ENCODE assay signal across 1 mouse cellular context in the genomic region with DNA sequence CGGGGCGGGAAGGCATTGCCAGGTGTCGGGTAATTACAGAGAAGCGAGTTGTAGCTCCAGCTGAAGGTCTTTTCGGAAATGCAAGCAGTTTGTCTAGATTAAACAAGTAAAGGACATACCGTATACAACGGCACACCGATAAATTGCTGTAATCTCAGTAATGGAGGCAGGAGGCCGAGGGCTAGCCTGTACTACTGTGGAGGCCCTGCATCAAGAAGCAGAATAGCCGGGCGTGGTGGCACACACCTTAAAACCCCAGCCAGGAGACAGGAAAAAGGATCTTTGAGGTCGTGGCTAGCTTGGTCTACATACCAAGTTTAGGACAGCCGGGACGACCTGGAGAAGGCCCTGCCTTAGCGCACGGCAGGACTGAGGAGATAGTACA.
TF ChIP-seq lines count a peak whose summit lies in the region.

No protein-coding gene starts in this region.

TF ChIP-seq in MEL, 35 proteins besides CTCF, POLR2A, EP300 and RAD21 (continued from another document):
- 0 out of 2 replicates have a peak, but pooled peaks have one; percentile 36 for TF ChIP-seq MYB (IDR thresholded peaks at IDR 0.05; ENCODE audit: low read depth, low read length)
- TF ChIP-seq GABPA (IDR thresholded peaks at IDR 0.05; ENCODE audit: low read depth, low read length) = no peak
